Mouse (Mus musculus) megakaryocyte, embryonic 14.5 days (primary cell): ENCODE data around the gene Cchcr1.

Experiments used
- FLI1 ChIP-seq: IDR thresholded peaks from 2 replicates; pipeline ENCODE4 v1.6.1; 2012; ENCODE audit warnings: low read length, inconsistent platforms, mixed read lengths
- GATA1 ChIP-seq: IDR thresholded peaks from 3 replicates; pipeline ENCODE4 v1.6.1; 2012; ENCODE audit warnings: mixed read lengths, low read length, inconsistent platforms, borderline replicate concordance

DNA sequence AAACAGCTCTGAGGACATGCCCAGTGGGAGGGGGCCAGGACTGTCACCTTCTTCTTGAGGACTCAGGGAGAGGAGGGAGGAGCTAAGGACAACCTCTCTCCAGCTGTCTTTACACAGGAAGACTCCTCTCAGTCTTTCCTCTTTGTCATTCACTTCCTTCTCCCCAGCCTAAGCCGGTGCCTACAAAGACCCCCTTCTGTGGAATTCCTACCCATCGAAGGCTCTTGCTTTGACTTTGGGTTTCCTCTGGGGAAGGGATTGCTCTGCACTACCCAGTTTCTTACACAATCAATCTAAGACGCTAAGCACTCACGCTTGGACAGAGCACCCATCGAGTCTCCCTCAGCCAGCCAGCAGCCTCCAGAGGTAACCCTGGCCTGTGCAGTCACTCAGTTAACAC is 31.7 kb downstream of the Cchcr1 start:
- no peak for TF ChIP-seq GATA1
- TF ChIP-seq FLI1, result no peak
